ENCODE assay signal across 30 mouse cellular contexts in the genomic region with DNA sequence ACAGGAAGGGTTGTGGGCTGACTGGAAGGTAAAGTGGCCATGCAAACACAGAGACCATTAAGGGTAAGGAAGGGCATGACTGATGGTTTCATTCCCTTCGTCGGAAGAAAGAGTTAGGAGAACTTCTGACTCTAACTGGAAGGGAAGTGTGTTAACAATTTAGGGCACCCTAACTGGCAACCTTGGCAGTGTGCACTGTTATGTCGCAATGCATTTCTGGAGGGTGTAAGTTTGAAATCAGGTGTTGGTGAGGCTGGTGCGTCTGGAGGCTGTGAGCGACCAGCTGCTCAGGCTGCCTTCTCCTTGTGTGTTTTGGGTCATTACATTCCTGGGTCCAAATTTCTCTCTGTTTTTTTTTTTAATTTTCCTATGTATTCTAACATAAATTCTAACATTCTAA. TPM values are rescaled to one million over a fixed set of nuclear protein-coding genes. Genes with fewer than 3 reads are reported as not detected.
DNase-seq lines count a peak whose midpoint lies in the region; TF ChIP-seq lines count a peak whose summit lies in the region.
"Had no signal": no experiment of that assay in that cellular context is flagged by ENCODE, and none has a peak within 500 bp of the region (broad histone marks: within the 10 kb centered on the region; RNA-seq: fewer than 3 reads in every experiment).

No protein-coding gene starts in this region.

- no peak overlapping the region for H3K4me2 ChIP-seq in myocyte (ENCODE audit: low read depth)
- H3K4me2 ChIP-seq: embryonic facial prominence, embryonic 13.5 days; heart, embryonic 12.5 days; hindbrain, embryonic 13.5 days; liver, embryonic 13.5 days; lung, embryonic 15.5 days; midbrain, embryonic 12.5 days; neural tube, embryonic 13.5 days had no signal

- 46% methylated on average over 5 of the region's 5 CpGs for WGBS in lung, adult 2 months

- no peak overlapping the region for H3ac ChIP-seq in myocyte (ENCODE audit: control insufficient read depth, insufficient read length)

- no peak for TF ChIP-seq CTCF in lung, adult 2 months (IDR thresholded peaks at IDR 0.05; ENCODE audit: insufficient read depth, low read length)

- H3K27me3 ChIP-seq in myocyte (ENCODE audit: control insufficient read depth, insufficient read depth, insufficient read length): no peaks in the 10 kb centered on the region
- H3K27me3 ChIP-seq: hindbrain, embryonic 13.5 days; lung, embryonic 15.5 days; midbrain, embryonic 12.5 days had no signal

- no peaks in the 10 kb centered on the region for H3K79me2 ChIP-seq in myocyte (ENCODE audit: control insufficient read depth, insufficient read depth)

- no peaks in the 10 kb centered on the region for H3K36me3 ChIP-seq in myocyte (ENCODE audit: control insufficient read depth, insufficient read depth)
- H3K36me3 ChIP-seq: embryonic facial prominence, embryonic 13.5 days; heart, embryonic 12.5 days; hindbrain, embryonic 13.5 days; liver, embryonic 13.5 days; lung, embryonic 15.5 days; midbrain, embryonic 12.5 days; neural tube, embryonic 13.5 days had no signal

- no peak for TF ChIP-seq POLR2A in lung, adult 2 months (IDR thresholded peaks at IDR 0.05; ENCODE audit: borderline replicate concordance, extremely low read depth, low read depth, low read length)
- no peak for TF ChIP-seq POLR2A in myocyte (IDR thresholded peaks at IDR 0.05; ENCODE audit: insufficient read length, low read depth)

- DNase-seq in adrenal gland, adult 2 months: peak; percentile 1
- DNase-seq in adrenal gland, postnatal 4 days (ENCODE audit: low spot score in 2 of 2): no peak
- DNase-seq in lung, adult 18-20 months: peak; percentile 71 to 75
- no peak for DNase-seq in lung, adult 2 months
- peak; percentile 42 for DNase-seq in lung, postnatal 14 days
- DNase-seq in retina, postnatal 1 day: no peak
- DNase-seq in ovary, postnatal 14 days (ENCODE audit: low spot score): no peak
- DNase-seq: cerebellum, adult 18-20 months; cerebellum, postnatal 10 days; gastrocnemius, postnatal 10 days; heart, postnatal 4 days; kidney, adult 9 months; kidney, postnatal 10 days; liver, embryonic 13.5 days; right cerebral cortex, adult 18-20 months; right cerebral cortex, postnatal 4 days; thymus, adult 18-20 months; thymus, postnatal 25 days had no signal

- H3K4me3 ChIP-seq in lung, adult 2 months (replicated peaks; ENCODE audit: extremely low read depth, low read depth, low read length): no peak overlapping the region
- H3K4me3 ChIP-seq in myocyte: no peak overlapping the region
- H3K4me3 ChIP-seq: embryonic facial prominence, embryonic 13.5 days; heart, embryonic 12.5 days; hindbrain, embryonic 13.5 days; left cerebral cortex, adult 2 months; liver, embryonic 13.5 days; lung, embryonic 15.5 days; megakaryocyte, embryonic 14.5 days; midbrain, embryonic 12.5 days; neural tube, embryonic 13.5 days had no signal

- H3K4me1 ChIP-seq in lung, adult 2 months (ENCODE audit: control insufficient read depth, insufficient read depth, low read length): no peaks in the 10 kb centered on the region
- H3K4me1 ChIP-seq: embryonic facial prominence, embryonic 13.5 days; heart, embryonic 12.5 days; hindbrain, embryonic 13.5 days; lung, embryonic 15.5 days; megakaryocyte, embryonic 14.5 days; midbrain, embryonic 12.5 days; neural tube, embryonic 13.5 days had no signal

TF ChIP-seq in myocyte, 11 proteins besides CTCF, POLR2A, EP300 and RAD21:
- TF ChIP-seq MYOD1 (IDR thresholded peaks at IDR 0.05; ENCODE audit: control insufficient read depth in 1 of 3, insufficient read length in 2 of 3, low read depth in 2 of 3) (no peak), CEBPB (IDR thresholded peaks at IDR 0.05; ENCODE audit: insufficient read depth, poor library complexity, severe bottlenecking) (peak; percentile 59)

RNA-seq across cellular contexts. Expression of a gene that starts 5.8 kb away (rescaled TPM):
- total RNA-seq in adrenal gland, adult 2 months (2021): under 1 TPM in 1 of 2 experiments, not detected in 1; 0.14 TPM
- 0.01 TPM in 1 of 2 replicates, not detected in the other for polyA plus RNA-seq in adrenal gland, adult 2 months (2012; rRNA removed)
- total RNA-seq in adrenal gland, postnatal 4 days (2021): 1 to 10 TPM in 1 of 2 experiments, under 1 TPM in 1; 0.14 to 1.0 TPM
- 4.5 and 6.0 TPM in 2 replicates for polyA plus RNA-seq in lung, adult 2 months (2012; rRNA removed)
- polyA plus RNA-seq in myocyte (2012; fragmentation: generic; extraction: Trizol): 0.08 TPM
- total RNA-seq: adrenal gland, adult 18-20 months; common myeloid progenitor, adult 5-6 weeks; MEL had no signal

RNA-seq across cellular contexts. Expression of a gene that starts 31.0 kb away (rescaled TPM):
- total RNA-seq in adrenal gland, adult 2 months (2021): 10 to 100 TPM; 11.5 to 13.2 TPM
- 44.4 and 47.1 TPM in 2 replicates for polyA plus RNA-seq in adrenal gland, adult 2 months (2012; rRNA removed)
- total RNA-seq in adrenal gland, postnatal 4 days (2021): 10 to 100 TPM; 13.1 to 14.2 TPM
- polyA plus RNA-seq in lung, adult 2 months (2012; rRNA removed): 11.5 and 20.0 TPM in 2 replicates
- 10.4 TPM for polyA plus RNA-seq in myocyte (2012; fragmentation: generic; extraction: Trizol)

Comparison
In these comparisons a context has a peak if more than half of its experiments do, and no peak if none do; other contexts are left out.
1. DNase-seq: peak in adrenal gland, adult 2 months (single experiment), lung, adult 18-20 months (2 of 2) and lung, postnatal 14 days (single experiment); none in adrenal gland, postnatal 4 days (0 of 2), lung, adult 2 months (single experiment), retina, postnatal 1 day (single experiment) and ovary, postnatal 14 days (single experiment).